Mouse (Mus musculus) cerebellum, adult 2 months (tissue): ENCODE data around the gene Palld.

ENCODE experiments used
- CTCF ChIP-seq: fragments of 200-500 bp; IDR thresholded peaks from 2 replicates; pipeline ENCODE4 v1.5.1; 2011; ENCODE audit warnings: low read depth, mild to moderate bottlenecking, control low read depth, low read length, moderate library complexity, borderline replicate concordance; ENCODE audit not compliant: insufficient read depth
- POLR2A ChIP-seq: fragments of 200-500 bp; IDR thresholded peaks from 2 replicates; pipeline ENCODE4 v1.6.1; 2011; ENCODE audit warnings: low read length, control low read depth, borderline replicate concordance; ENCODE audit not compliant: insufficient read depth

- TF ChIP-seq CTCF: no peak
- TF ChIP-seq POLR2A: no peak
Measured at GRCm38 (mm10) chr8:61497110-61497509, 405.4 kb downstream of the Palld start.
